ENCODE assay signal across 10 mouse cellular contexts in the genomic region with DNA sequence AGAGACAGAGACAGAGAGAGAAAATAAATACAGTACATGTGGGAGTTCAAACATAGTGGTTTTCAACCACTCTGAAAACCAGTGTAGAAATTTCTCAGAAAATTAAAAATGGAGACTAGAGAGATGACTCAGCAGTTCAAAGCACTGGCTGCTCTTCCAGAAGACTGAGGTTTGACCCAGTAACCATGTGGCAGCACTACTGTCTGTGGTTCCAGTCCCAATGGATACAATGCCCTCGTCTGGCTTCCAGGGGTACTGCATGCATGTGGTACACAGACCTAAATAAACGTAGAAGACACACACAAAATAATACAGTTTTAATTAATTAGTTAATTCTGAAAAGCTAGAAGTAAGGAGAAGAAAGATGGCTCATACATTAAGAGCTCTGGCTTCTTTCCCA. TPM values are rescaled to one million over a fixed set of nuclear protein-coding genes. Genes with fewer than 3 reads are reported as not detected.
DNase-seq lines count a peak whose midpoint lies in the region; ATAC-seq and TF ChIP-seq lines count a peak whose summit lies in the region.
"Had no signal": no experiment of that assay in that cellular context is flagged by ENCODE, and none has a peak within 500 bp of the region (broad histone marks: within the 10 kb centered on the region; RNA-seq: fewer than 3 reads in every experiment).

No protein-coding gene starts in this region.

- H3K36me3 ChIP-seq in liver, embryonic 12.5 days, result no peaks in the 10 kb centered on the region
- H3K36me3 ChIP-seq in liver, postnatal 0 days (replicated peaks; ENCODE audit: insufficient read depth, low read length), result no peaks in the 10 kb centered on the region

- H3K4me1 ChIP-seq in liver, embryonic 12.5 days, result no peaks in the 10 kb centered on the region
- no peaks in the 10 kb centered on the region for H3K4me1 ChIP-seq in bone marrow, adult 2 months (ENCODE audit: control insufficient read depth, insufficient read depth, low read length)
- no peaks in the 10 kb centered on the region for H3K4me1 ChIP-seq in liver, postnatal 0 days (ENCODE audit: insufficient read depth)

- TF ChIP-seq CTCF in bone marrow, adult 2 months (IDR thresholded peaks at IDR 0.05; ENCODE audit: control insufficient read depth, insufficient read depth, low read length), result peak; percentile 50
- TF ChIP-seq CTCF in liver, postnatal 0 days (IDR thresholded peaks at IDR 0.05; ENCODE audit: low read depth), result peak; percentile 64

- no peak for TF ChIP-seq POLR2A in bone marrow, adult 2 months (IDR thresholded peaks at IDR 0.05; ENCODE audit: borderline replicate concordance, control insufficient read depth, low read depth, low read length)

- ATAC-seq in CD4-positive, CD25-positive, alpha-beta regulatory T cell, adult 4 months, result no peak
- ATAC-seq in liver, embryonic 12.5 days, result no peak
- ATAC-seq in liver, postnatal 0 days, result no peak
- no peak for ATAC-seq in inflammation-experienced regulatory T-cells, adult 6 months

- H3K4me2 ChIP-seq in liver, embryonic 12.5 days, result no peak overlapping the region
- no peak overlapping the region for H3K4me2 ChIP-seq in liver, postnatal 0 days (ENCODE audit: low read depth, low read length)
- H3K4me2 ChIP-seq: heart, embryonic 11.5 days had no signal

- H3K27me3 ChIP-seq in liver, embryonic 12.5 days (replicated peaks), result no peaks in the 10 kb centered on the region
- no peaks in the 10 kb centered on the region for H3K27me3 ChIP-seq in liver, postnatal 0 days (ENCODE audit: insufficient read depth, low read length)

- no peak for TF ChIP-seq EP300 in liver, postnatal 0 days (IDR thresholded peaks at IDR 0.05; ENCODE audit: low read depth)

- H3K27ac ChIP-seq in liver, embryonic 12.5 days, result no peak overlapping the region
- no peak overlapping the region for H3K27ac ChIP-seq in bone marrow, adult 2 months (ENCODE audit: control insufficient read depth, insufficient read depth, low read depth, low read length, poor library complexity)
- no peak overlapping the region for H3K27ac ChIP-seq in liver, postnatal 0 days (ENCODE audit: low read depth)

- no peak overlapping the region for H3K9ac ChIP-seq in liver, embryonic 12.5 days
- no peak overlapping the region for H3K9ac ChIP-seq in liver, postnatal 0 days (replicated peaks)

- WGBS in liver, embryonic 12.5 days (ENCODE audit: insufficient replicate concordance), result 55% methylated on average over 2 of the region's 2 CpGs
- WGBS in bone marrow, adult 2 months, result 56% methylated on average over 2 of the region's 2 CpGs
- WGBS in liver, postnatal 0 days (ENCODE audit: insufficient replicate concordance), result 55% methylated on average over 2 of the region's 2 CpGs

- DNase-seq in CD4-positive, CD25-positive, alpha-beta regulatory T cell, adult 2 months (ENCODE audit: low read depth, low spot score), result peak; percentile 29
- DNase-seq in liver, result peak; percentile 48
- peak; percentile 44 for DNase-seq in liver, postnatal 0 days
- no peak for DNase-seq in yolk sac, embryonic 10.5 days (ENCODE audit: low spot score)

- no peaks in the 10 kb centered on the region for H3K9me3 ChIP-seq in liver, embryonic 12.5 days (replicated peaks)
- H3K9me3 ChIP-seq in liver, postnatal 0 days (ENCODE audit: low read length), result no peaks in the 10 kb centered on the region

- H3K4me3 ChIP-seq in liver, embryonic 12.5 days, result no peak overlapping the region
- no peak overlapping the region for H3K4me3 ChIP-seq in bone marrow, adult 2 months (replicated peaks; ENCODE audit: control insufficient read depth, low read depth, low read length)
- H3K4me3 ChIP-seq in liver, postnatal 0 days (ENCODE audit: low read depth, low read length), result no peak overlapping the region

RNA-seq across cellular contexts. Expression of a gene that starts 23.4 kb away (rescaled TPM):
- not detected for polyA plus RNA-seq in CD4-positive, CD25-positive, alpha-beta regulatory T cell, adult 4 months (2017; shearing (Covaris generic))
- polyA plus RNA-seq in liver, embryonic 12.5 days (2016; fragmentation: Nextera tagmentation; extraction: Ambion mirVana), result not detected in 2 replicates
- 2.3 and 7.1 TPM in 2 replicates for polyA plus RNA-seq in bone marrow, adult 2 months (2011; ENCODE audit: insufficient read depth, insufficient read length, low replicate concordance, missing spikeins)
- 97.8 and 102 TPM in 2 replicates for polyA plus RNA-seq in liver, postnatal 0 days (2015; fragmentation: Nextera tagmentation; extraction: Ambion mirVana)
- polyA plus RNA-seq in inflammation-experienced regulatory T-cells, adult 6 months (2017; shearing (Covaris generic)), result not detected
- polyA plus RNA-seq: embryonic facial prominence, embryonic 11.5 days; heart, embryonic 11.5 days had no signal

RNA-seq across cellular contexts. Expression of a gene that starts 24.4 kb away (rescaled TPM):
- not detected for polyA plus RNA-seq in CD4-positive, CD25-positive, alpha-beta regulatory T cell, adult 4 months (2017; shearing (Covaris generic))
- polyA plus RNA-seq in liver, embryonic 12.5 days (2016; fragmentation: Nextera tagmentation; extraction: Ambion mirVana), result not detected in 2 replicates
- polyA plus RNA-seq in bone marrow, adult 2 months (2011; ENCODE audit: insufficient read depth, insufficient read length, low replicate concordance, missing spikeins), result not detected in 2 replicates
- polyA plus RNA-seq in liver, postnatal 0 days (2015; fragmentation: Nextera tagmentation; extraction: Ambion mirVana), result not detected in 2 replicates
- not detected for polyA plus RNA-seq in inflammation-experienced regulatory T-cells, adult 6 months (2017; shearing (Covaris generic))
- polyA plus RNA-seq: embryonic facial prominence, embryonic 11.5 days; heart, embryonic 11.5 days had no signal

RNA-seq across cellular contexts. Expression of a gene that starts 58.5 kb away (rescaled TPM):
- not detected for polyA plus RNA-seq in CD4-positive, CD25-positive, alpha-beta regulatory T cell, adult 4 months (2017; shearing (Covaris generic))
- not detected in 2 replicates for polyA plus RNA-seq in liver, embryonic 12.5 days (2016; fragmentation: Nextera tagmentation; extraction: Ambion mirVana)
- polyA plus RNA-seq in bone marrow, adult 2 months (2011; ENCODE audit: insufficient read depth, insufficient read length, low replicate concordance, missing spikeins), result 0.95 and 1.3 TPM in 2 replicates
- 0.11 and 0.21 TPM in 2 replicates for polyA plus RNA-seq in liver, postnatal 0 days (2015; fragmentation: Nextera tagmentation; extraction: Ambion mirVana)
- polyA plus RNA-seq in inflammation-experienced regulatory T-cells, adult 6 months (2017; shearing (Covaris generic)), result not detected
- polyA plus RNA-seq: embryonic facial prominence, embryonic 11.5 days; heart, embryonic 11.5 days had no signal

Comparison
In these comparisons a context has a peak if more than half of its experiments do, and no peak if none do; other contexts are left out.
1. RNA of a gene that starts 23.4 kb away (polyA plus RNA-seq): 97.8 to 102 TPM in liver, postnatal 0 days; 2.3 to 7.1 TPM in bone marrow, adult 2 months, not detected in liver, embryonic 12.5 days, not detected in CD4-positive, CD25-positive, alpha-beta regulatory T cell, adult 4 months and not detected in inflammation-experienced regulatory T-cells, adult 6 months; every median in the first group is over 10 times any median in the second.